Mouse (Mus musculus) thymus, adult 18-20 months (tissue): ENCODE results near the gene Palld.

ENCODE experiments used
- DNase-seq, 2 experiments: peaks; one replicate each; pipeline ENCODE4 v3.0.0; 2022; ENCODE audit warnings: mixed read lengths in 2 of 2

Gene Palld

DNA sequence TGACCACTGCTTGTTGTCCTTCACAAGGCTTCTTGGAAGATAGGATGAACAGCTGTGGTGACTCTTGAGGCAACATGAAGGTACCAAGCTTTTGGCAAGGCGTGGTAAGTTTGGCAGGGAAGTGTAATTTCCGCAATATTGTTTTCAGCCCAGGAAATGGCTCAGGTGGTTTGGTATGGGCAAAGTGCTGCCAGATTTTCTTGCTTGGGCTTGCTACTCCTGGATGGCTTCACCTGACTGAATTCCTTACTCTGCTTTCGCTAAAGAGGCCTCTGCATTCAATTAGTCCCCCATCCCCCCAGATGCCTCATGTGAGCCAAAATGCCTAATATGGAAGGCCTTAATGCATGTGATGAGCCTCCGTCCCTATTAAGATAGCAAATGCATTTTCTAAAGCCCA is 322.7 kb downstream of the Palld start:
- no peak for DNase-seq

DNA sequence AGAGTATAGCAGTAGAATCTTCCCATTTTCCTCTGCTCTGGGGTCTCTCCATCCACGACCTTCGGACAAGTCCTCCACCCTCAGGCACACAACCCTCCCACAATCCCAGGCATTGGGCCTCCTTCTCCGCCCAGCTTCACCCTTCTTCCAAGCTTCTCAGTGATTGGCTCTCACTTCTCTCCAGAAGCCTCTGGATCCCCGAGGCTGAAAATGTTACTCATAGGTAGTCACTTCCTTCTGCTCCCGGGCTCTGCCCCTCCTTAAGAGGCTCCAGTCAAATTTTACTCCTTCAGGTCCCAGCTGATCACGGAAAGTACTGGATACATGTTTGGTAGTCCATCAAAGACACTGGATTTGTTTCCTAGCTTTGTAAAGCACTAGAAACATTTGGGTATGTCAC is 323.7 kb downstream of the Palld start:
- no peak for DNase-seq

DNA sequence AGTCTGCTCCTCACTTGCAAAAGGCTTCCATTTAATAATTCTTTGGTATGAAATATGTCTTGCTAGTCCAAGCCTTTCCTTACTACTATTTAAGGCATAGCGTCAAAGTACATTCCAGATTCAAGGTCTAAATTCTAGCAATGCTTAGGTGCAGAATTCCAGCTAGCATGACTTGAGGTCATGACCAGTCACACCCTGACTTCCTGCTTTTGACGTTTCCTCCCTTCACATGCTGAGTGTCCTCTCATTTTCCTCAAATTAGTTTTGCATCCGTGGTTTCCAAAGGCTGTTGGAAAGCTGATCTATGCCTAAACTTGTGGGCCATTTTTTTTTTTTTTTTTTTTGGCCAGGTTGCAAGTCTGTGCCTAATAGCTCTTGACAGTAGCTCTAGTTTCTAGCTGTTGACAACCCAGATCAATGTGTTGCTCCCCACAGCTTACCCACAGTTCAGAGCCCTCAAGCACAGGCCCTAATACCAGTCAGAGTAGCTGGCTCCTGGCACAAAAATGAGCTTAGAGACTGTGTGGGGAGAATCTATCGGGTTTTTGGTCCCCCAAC is 327.3 kb downstream of the Palld start:
- DNase-seq = no peak

DNA sequence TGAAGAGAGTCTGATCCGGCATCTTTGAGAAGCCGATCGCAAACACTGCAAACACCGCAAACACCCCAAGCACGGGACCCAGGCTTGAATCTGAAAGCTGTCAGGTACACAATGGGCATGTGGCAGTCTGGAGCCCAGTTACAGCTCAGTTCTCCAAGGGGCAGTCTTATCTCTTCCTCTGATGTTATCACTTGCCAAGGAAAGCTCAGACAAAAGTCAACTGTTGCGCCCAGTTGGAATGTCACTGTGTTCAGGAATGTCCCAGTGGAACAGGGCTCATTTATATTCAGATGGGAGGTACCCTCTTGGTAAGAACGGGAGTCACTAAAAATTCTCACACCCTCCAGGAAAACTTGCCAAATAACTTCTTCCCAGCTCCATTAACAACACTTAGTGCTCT is 328.0 kb downstream of the Palld start:
- no peak for DNase-seq

DNA sequence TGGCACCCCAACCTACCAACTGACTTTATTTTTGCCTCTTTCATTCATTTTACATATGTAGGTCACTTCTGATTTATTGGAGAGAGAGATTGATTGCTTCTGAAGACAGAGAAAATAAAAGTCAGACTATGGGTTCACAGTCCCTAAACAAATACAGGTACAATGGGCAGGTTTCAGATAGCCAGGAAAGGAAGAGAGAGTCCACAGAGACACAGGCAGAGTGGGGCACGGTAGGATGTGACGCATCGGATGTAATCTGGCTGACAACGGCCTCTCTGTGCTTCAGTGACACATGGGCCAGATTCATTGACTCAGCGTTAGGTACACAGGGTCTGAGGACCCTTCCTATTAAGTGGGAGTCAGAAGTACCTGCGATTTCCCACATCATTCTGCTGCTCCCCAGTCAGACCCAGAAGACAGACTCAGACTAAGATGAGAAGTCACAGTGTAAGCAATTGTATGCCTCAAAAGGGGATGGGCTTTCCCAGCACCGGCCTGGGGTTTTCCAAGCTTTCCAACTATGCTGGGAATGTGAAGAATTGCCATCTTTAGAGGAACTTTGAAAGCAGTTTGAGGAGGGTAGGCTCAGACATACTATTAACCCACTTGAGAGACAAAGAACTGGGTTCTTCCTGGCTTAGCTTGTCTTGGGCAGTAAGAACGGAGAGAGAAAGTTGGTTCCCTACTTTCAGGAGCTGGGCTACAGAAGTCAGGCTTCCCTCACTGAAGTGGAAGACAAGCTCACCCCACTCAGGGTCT is 329.1 kb downstream of the Palld start:
- DNase-seq = no peak

DNA sequence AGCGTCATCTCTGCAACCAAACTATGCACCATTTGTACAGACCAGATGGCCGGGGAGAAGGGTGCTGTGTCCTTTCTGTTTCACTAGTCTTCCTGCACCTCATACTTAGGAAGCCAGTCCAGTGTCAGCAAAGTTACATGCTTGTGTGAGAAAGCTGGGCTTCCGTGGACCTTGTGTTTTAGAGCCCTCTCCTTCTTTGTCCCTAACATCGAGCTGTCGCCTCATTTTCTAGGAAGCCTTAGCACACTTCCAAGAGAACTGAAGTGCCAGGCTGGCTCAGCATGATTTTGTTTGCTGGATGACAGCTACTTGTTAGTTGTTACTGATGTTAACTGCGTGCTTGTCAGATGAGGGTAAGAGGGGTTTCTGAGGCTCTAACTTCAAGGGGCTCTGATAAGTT is 329.8 kb downstream of the Palld start:
- no peak for DNase-seq

DNA sequence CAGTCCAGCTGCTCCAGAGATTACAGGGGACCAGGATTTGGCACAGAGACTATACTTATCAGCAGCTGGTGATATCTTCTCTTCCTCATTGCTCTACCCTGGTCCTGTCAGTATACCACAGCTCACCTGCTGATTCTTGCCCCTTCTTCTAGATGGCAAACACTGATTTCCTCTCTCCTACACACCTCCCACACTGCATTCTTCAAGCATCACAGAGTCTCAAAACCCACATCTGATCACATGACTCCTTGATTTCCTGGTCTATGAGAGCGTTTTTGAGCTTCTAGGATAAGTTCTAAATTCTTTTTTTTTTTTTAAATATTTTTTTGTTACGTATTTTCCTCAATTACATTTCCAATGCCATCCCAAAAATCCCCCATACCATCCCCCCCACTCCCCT is 331.9 kb downstream of the Palld start:
- no peak for DNase-seq

DNA sequence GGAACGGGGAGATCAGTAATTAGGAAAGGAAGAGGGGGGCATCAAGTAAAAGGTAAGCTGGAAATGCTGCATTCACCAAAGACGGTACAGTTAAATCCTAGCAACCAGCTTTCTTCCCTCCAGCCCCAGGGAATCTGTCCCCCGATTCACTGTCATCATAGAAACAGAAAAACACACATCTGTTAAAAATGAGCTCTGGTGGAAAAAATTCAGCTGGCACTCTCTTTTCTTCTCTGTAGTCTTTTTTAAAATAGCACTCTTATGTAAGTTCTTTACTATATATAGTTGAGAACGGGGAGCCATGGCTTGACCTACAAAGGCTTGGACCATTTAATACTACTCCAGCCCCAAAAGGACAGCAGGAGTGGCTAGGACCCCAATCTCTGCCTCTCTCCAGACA is 332.8 kb downstream of the Palld start:
- no peak for DNase-seq

DNA sequence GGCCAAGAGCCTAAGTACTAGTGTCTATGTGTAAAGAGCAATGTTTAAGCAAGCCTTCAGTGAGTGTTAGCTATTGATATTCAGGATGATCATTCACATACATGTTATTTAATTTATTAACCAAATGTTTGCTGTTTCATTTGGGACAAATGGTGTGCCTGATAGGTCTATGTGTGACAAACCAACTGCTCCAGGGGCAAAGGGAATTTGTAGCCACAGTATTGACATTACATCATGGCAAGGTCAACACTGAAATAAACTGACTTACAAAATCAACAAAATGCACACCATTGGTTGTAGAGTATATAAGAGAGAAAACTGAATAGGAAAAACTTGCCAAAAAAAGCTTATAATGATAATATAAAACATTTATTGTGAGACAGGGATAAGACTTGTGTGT is 333.3 kb downstream of the Palld start:
- DNase-seq = no peak

DNA sequence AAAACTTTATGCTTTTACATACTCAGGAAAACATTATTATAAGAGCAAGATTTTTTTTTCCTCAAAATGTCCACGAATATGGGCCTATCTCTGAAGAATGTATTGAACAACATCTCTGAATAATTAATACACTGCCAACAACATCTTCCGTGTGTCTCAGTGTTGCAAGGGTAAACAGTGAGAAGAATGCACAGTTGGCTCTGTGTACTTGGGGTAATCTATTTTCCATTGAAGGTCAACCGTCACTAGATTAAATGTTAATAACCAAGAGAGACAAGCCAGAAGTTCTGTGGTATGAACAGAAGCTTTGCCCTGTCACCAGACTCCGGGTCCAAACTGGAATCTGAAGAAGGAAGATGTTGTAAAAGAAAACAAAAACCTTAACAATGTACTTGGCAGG is 339.1 kb downstream of the Palld start:
- DNase-seq = no peak

DNA sequence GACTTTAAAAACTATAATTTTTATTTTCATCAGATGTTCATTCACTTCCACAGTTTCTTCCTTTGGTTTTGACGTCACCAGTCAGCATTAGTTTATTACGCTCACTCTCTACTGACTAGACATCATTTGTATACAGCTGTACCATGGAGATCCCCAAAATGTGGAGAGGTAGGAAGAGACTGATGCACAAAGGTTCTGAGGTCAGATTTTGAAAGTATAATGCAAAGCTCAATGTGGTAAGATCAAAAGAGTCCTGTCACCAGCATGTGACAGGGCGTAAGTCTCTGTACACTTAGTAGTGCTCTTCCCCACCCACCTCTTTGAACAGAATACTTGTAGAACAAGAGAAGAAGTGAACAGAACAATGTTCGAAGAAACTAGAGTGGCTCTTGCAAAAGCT is 339.9 kb downstream of the Palld start:
- no peak for DNase-seq

DNA sequence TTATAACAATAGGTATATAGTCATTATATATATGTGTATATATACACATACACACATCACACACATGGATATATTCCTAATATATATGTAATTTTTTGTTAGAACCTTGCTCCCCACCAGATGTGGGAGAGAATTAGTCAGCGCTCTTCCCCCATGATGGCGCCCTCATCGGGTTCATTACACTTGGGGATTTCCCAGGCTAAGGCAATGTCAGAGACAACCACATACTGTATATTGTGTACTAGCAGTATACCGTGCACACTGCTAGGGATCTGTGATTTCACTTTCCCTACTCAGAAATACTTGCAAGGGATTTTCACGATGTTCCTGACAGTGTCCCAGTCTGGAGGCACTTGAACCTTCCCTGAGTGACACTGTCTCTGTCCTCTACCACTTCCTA is 341.3 kb downstream of the Palld start:
- DNase-seq = no peak

DNA sequence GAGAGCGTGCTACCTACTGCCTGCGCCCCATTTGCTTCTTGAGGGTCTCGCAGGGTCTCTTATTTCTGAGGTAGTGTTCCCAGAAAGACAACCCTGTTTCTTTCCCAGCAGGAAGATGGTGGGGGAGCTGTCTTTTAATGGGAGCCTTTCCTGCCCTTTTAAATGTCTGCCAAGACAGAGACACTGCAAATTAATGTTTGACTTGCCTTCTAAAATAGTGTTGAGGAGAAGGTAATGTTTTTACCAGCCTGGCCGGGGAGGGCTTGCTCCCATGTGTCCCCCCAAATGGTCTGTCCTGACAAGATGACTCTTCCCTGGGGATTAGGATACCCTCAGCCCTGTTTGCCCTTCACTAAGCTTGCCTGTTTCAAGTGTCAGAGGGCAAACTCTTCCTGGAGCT is 342.5 kb downstream of the Palld start:
- no peak for DNase-seq

DNA sequence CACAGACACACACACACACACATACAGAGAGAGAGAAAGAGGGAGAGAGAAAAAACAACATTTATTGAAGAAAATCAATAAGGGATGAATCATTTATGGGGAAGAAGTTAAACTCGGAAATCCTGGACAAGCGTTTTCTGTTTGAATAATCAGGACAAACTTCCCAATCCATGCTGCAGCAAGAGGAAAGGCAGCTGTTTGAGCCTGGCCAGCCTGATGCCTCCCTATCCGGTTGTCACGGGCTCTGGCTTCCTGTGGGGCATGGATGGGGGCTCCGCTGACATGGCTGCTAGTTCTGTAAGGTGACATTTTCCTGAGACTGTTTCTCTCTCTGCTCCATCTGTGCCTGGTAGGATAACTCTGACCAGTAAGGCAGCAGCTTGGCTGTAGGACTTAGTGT is 343.0 kb downstream of the Palld start:
- DNase-seq = no peak

DNA sequence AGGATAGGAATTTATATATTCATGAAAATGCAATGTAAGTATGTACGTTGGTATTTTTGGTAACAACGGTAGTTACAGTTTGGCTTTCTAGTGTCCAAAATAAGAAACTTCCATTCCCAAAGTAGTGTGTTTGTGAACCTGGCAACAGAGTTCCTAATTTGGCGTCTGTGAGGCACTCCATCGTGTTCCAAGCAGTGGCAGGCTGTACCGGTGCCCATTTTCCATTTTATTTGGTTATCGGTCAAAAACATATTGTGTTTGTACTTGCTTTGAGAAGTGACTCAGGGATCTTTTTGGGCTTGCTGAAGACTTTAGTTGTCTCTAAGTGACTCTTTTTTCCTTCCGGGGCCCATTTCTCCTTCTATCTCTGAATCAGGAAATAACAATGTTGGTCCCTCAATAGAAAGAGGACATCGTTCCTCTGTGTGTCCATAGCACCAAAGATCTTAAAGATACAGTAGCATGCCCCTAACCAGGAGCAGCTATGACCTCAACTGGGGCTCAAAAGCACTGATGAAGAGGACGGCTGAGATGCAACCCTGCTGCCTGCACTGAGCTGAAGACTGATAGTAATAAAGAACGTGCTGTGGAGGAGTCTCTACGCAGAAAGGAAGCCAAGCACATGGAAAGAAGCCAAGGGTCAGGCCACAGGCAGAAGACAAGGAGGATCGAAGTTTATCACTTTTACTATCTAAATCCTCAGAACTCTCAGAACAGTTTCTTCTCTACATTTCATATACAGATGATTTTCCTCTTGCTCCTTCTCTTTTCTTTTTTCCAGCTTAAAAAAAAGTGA is 344.2 kb downstream of the Palld start:
- no peak for DNase-seq

DNA sequence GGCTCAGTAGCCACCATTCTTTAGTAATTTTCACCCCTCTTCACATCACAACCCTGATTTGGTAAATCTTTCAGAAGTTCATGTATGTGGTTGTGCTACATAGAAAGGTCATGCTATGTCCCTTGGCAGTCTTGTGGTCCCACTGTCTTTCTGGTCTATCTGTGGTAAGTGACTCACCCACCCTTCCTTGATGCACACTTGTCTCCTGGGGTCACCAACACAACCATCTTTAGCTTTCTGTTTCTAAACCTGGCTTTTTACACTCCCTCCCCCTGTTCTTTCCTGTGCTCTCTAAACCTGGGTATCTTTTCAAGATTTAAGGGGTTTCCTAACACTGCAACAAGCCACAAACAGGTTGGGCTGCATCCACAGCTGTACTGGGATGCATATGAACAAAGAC is 345.5 kb downstream of the Palld start:
- DNase-seq = no peak

DNA sequence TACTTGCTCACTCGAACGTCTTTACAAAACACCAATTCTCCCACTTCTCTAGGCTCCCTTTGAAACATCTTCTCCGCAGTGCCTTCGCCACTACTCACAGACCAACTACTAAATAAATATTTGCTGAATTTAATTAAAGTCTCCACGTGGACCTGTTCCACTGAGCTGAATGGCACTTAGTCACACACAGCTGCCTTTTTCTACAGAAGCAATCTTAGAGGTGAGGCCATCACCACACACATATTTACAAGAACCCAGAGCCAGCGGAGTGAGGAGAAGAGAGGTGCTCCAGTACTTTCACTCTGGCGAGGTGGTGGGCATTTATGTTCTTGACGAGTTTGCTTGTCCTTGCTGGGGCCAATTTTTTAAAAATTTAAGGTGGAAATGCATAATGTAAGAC is 346.3 kb downstream of the Palld start:
- no peak for DNase-seq

DNA sequence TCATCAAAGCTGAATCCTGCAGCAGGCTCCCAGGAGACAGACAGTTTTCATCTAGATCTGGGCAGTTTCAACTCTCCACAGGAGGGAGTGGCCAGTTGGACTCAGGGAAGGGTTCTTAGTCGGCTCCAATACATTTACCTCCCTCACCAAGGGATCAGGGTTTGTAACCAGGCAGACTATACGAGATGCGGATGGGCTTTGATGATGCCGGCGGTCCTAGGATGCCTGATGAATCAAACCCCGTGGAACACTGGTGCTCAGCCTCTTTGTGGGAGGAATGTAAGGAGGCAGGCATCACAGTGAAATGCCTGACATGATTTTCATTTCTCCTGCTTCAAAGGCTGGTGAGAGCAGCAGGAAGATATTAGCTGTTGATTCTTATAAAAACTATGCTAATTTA is 347.1 kb downstream of the Palld start:
- DNase-seq = no peak

DNA sequence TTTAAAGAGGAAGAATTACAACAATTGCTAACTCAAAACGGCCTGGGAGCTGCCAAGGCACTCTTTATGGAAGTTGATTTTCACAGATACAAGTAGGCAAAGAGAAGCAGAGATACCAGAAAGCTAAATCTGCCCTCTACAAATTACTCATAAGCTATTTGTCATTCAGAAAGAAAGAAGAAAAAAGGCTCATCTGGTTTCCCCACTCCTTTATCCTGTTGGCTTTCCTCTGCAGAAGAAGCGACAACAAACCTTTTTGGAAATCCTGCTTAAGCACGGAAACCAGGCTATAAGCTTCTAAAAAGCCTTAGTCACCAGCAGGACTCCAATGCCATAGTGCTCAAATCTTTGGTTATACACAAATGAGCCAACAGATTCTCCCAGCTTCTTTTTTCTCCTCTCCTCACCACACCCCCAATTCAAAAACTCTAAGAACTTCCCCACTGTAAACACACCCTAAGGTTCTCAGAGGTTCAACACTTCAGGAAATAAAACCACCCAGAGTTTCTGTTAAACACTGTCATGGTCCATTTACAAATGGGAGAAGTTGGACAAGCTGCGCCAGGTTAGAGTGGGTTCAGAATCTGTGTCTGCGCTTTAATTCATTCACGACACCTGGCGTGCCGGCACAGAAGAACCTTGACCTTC is 349.6 kb downstream of the Palld start:
- no peak for DNase-seq

DNA sequence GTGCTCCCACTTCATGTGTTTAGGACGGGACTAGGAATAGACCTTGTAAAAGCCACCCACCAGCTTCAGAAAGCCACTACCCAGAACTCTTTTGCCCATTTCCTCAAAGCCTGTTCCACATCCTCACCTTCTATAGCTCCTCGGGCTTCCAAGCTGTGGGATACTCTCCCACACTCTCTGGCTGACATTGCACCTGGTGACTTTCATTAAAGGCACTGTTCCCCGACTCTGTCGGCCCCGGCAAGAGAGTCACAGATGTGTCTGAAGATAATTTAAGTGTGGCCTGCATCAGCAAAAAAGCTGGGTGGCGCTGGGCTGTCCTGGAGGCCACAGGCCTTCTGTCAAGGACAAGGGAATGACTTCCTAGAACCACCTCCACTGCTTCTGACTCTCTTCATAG is 350.3 kb downstream of the Palld start:
- no peak for DNase-seq

DNA sequence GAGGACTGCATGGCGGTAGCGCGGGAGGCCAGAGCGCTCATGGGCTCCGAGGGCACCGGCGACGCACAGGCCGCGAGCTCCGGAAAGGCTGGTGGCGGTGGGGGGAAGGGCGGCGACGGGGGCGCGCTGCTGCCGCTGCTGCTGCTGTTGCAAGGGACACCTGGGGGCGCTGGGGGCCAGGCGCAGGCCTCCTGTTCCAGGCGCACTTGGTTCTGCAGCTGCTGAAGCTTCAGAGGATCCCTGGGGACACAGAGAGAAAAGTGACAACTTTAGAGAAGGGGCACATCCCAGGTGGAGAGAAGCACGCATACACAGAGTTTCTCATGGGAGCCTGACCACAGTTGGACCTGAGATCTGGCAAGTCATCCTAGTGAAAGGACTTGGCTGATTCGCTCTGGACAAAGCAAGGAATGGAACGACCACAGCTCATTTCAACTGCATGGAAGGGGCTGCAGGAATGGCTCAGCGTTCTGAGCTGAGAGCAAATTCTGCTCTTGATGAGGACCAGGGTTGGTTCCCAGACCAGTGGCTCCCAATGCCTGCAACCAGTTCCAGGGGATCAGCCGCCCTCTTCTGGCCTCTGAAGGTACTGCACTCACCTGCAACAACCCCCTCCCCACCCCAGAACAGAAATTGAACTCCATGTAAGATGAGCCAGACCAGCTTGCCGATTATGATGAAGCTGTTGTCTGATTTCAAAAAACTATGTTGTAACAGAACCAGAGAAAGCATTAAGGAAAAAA is 352.3 kb downstream of the Palld start:
- DNase-seq = no peak

DNA sequence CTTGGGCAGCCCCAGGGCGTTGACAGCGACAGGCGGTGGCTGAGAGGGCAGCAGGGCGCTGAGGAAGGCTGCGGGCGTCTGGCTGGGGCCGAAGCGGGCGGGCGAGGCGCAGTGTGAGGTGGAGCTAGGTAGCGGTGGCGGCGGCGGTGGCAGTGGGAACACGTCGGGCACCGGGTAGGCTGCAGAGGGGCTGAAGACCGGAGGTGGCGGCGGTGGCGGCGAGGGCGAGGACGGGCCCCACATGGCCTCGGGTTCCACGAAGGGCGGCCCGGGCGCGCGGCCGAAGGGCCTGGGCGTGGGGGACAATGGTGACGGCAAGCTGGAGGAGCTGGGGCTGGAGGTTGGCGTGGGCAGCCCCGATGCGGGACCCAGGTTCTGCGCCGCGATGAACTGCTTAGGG is 352.9 kb downstream of the Palld start:
- no peak for DNase-seq
